Mouse (Mus musculus) heart, postnatal 0 days (tissue): Measurements from ENCODE around the gene Pdlim3.

Experiments
- CTCF ChIP-seq: IDR thresholded peaks from 2 replicates; pipeline ENCODE4 v1.5.1; 2016; ENCODE audit warnings: antibody characterized with exemption, control low read depth, low read depth
- EP300 ChIP-seq: IDR thresholded peaks from 2 replicates; pipeline ENCODE4 v1.6.1; 2016; ENCODE audit warnings: antibody characterized with exemption, low read depth

DNA sequence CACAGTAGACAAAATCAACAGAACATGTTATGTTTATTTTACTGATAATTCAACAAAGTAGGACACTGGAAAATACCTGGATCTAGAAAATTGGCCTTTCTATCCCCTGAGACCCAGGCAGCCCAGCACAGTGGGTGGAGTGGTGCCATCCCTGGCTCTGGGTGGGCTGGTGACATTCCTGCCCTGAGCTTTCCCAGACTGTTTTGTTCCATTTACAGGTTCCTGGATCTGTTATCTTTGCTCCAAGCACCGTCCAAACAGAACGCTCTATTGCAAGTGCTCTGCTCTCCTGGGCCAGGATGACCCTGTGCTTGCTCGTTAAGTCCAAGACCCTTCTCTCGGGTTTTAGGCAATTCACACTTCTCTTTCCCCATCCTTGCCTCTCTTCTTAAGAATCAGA, 1.5 kb upstream of the Pdlim3 start:
- TF ChIP-seq CTCF (no peak), EP300 (no peak)
